Mouse (Mus musculus): ENCODE results near the gene 1110017D15Rik. TPM values are rescaled to one million over a fixed set of nuclear protein-coding genes. Genes with fewer than 3 reads are reported as not detected.

1110017D15Rik gene
- total RNA-seq (2014; fragmentation: Nextera tagmentation) (1.9 TPM in 1 of 2 replicates, not detected in the other), total RNA-seq (2017) (not detected in 2 replicates)

GRCm38 (mm10) chr4:41517233-41517632 is at the start of gene 1110017D15Rik:
1110017D15Rik (minus strand) TSS chr4:41517333.
- ATAC-seq (replicated peaks; ENCODE audit: poor library complexity, severe bottlenecking), result no peak

- no peak for ATAC-seq (replicated peaks; ENCODE audit: poor library complexity, severe bottlenecking)
Measured at GRCm38 (mm10) chr4:41566123-41566522, 49.0 kb upstream of the 1110017D15Rik start.

GRCm38 (mm10) chr4:41563297-41563696 is 46.2 kb upstream of the 1110017D15Rik start:
- ATAC-seq (replicated peaks; ENCODE audit: poor library complexity, severe bottlenecking), result peak; percentile 47

GRCm38 (mm10) chr4:41557092-41557491 is 40.0 kb upstream of the 1110017D15Rik start:
- no peak for ATAC-seq (replicated peaks; ENCODE audit: poor library complexity, severe bottlenecking)

GRCm38 (mm10) chr4:41556311-41556953 is 39.3 kb upstream of the 1110017D15Rik start:
- no peak for ATAC-seq (replicated peaks; ENCODE audit: poor library complexity, severe bottlenecking)

GRCm38 (mm10) chr4:41554994-41555663 is 38.0 kb upstream of the 1110017D15Rik start:
- peak; percentile 82 for ATAC-seq (replicated peaks; ENCODE audit: poor library complexity, severe bottlenecking)

- ATAC-seq (replicated peaks; ENCODE audit: poor library complexity, severe bottlenecking), result no peak
Measured at GRCm38 (mm10) chr4:41553116-41553515, 36.0 kb upstream of the 1110017D15Rik start.

GRCm38 (mm10) chr4:41552529-41552928 is 35.4 kb upstream of the 1110017D15Rik start:
- peak; percentile 69 for ATAC-seq (replicated peaks; ENCODE audit: poor library complexity, severe bottlenecking)

GRCm38 (mm10) chr4:41547086-41547485 is 30.0 kb upstream of the 1110017D15Rik start:
- ATAC-seq (replicated peaks; ENCODE audit: poor library complexity, severe bottlenecking), result no peak

- peak; percentile 30; the same call in 1 of the 2 replicates for ATAC-seq (replicated peaks; ENCODE audit: poor library complexity, severe bottlenecking)
Measured at GRCm38 (mm10) chr4:41545985-41546384, 28.9 kb upstream of the 1110017D15Rik start.

GRCm38 (mm10) chr4:41542136-41542535 is 25.0 kb upstream of the 1110017D15Rik start:
- ATAC-seq (replicated peaks; ENCODE audit: poor library complexity, severe bottlenecking), result no peak

- no peak for ATAC-seq (replicated peaks; ENCODE audit: poor library complexity, severe bottlenecking)
Measured at GRCm38 (mm10) chr4:41534866-41535265, 17.7 kb upstream of the 1110017D15Rik start.

- 0 out of 2 replicates have a peak, but pooled peaks have one; percentile 53 for ATAC-seq (replicated peaks; ENCODE audit: poor library complexity, severe bottlenecking)
Measured at GRCm38 (mm10) chr4:41532420-41532819, 15.3 kb upstream of the 1110017D15Rik start.

GRCm38 (mm10) chr4:41527996-41528395 is 10.9 kb upstream of the 1110017D15Rik start:
- ATAC-seq (replicated peaks; ENCODE audit: poor library complexity, severe bottlenecking), result no peak

- no peak for ATAC-seq (replicated peaks; ENCODE audit: poor library complexity, severe bottlenecking)
Measured at GRCm38 (mm10) chr4:41527076-41527475, 9.9 kb upstream of the 1110017D15Rik start.

- no peak for ATAC-seq (replicated peaks; ENCODE audit: poor library complexity, severe bottlenecking)
Measured at GRCm38 (mm10) chr4:41526553-41526952, 9.4 kb upstream of the 1110017D15Rik start.

- ATAC-seq (replicated peaks; ENCODE audit: poor library complexity, severe bottlenecking), result no peak
Measured at GRCm38 (mm10) chr4:41524829-41525228, 7.7 kb upstream of the 1110017D15Rik start.

- ATAC-seq (replicated peaks; ENCODE audit: poor library complexity, severe bottlenecking), result no peak
Measured at GRCm38 (mm10) chr4:41523839-41524238, 6.7 kb upstream of the 1110017D15Rik start.

GRCm38 (mm10) chr4:41522788-41523187 is 5.7 kb upstream of the 1110017D15Rik start:
- ATAC-seq (replicated peaks; ENCODE audit: poor library complexity, severe bottlenecking), result peak; percentile 56

GRCm38 (mm10) chr4:41522136-41522535 is 5.0 kb upstream of the 1110017D15Rik start:
- ATAC-seq (replicated peaks; ENCODE audit: poor library complexity, severe bottlenecking), result no peak

- ATAC-seq (replicated peaks; ENCODE audit: poor library complexity, severe bottlenecking), result no peak
Measured at GRCm38 (mm10) chr4:41520641-41521040, 3.5 kb upstream of the 1110017D15Rik start.

- no peak for ATAC-seq (replicated peaks; ENCODE audit: poor library complexity, severe bottlenecking)
Measured at GRCm38 (mm10) chr4:41519195-41519594, 2.1 kb upstream of the 1110017D15Rik start.
